Mouse (Mus musculus) lung, embryonic 14.5 days (tissue): ENCODE results near the gene Erg28. TPM values are rescaled to one million over a fixed set of nuclear protein-coding genes. Genes with fewer than 3 reads are reported as not detected.

Experiments used
- ATAC-seq: fragments of 200-750 bp; cut with Nextera tagmentation; 2 replicates; pipeline ENCODE4 v1.8.0; 2017; ENCODE audit warnings: mild to moderate bottlenecking, moderate TSS enrichment, moderate library complexity; ENCODE audit not compliant: insufficient read depth
- DNase-seq: peaks from one replicate; pipeline ENCODE4 v3.0.0-alpha.2; 2015
- H3K27ac ChIP-seq: fragments of 300-500 bp; sonication (generic); 2 replicates; pipeline ENCODE4 v1.5.1; 2014; ENCODE audit warnings: low read depth, mild to moderate bottlenecking, moderate library complexity
- H3K27me3 ChIP-seq: fragments of 300-500 bp; sonication (generic); 2 replicates; pipeline ENCODE4 v1.6.1; 2014; ENCODE audit warnings: low read length, control low read depth; ENCODE audit not compliant: insufficient read depth
- H3K36me3 ChIP-seq: fragments of 300-500 bp; sonication (generic); 2 replicates; pipeline ENCODE4 v1.6.1; 2014; ENCODE audit warnings: control low read depth; ENCODE audit not compliant: insufficient read depth
- H3K4me1 ChIP-seq: fragments of 300-500 bp; sonication (generic); 2 replicates; pipeline ENCODE4 v1.6.1; 2014; ENCODE audit warnings: antibody characterized with exemption, control low read depth; ENCODE audit not compliant: insufficient read depth
- H3K4me2 ChIP-seq: fragments of 300-500 bp; sonication (generic); 2 replicates; pipeline ENCODE4 v1.6.1; 2014; ENCODE audit warnings: mild to moderate bottlenecking
- H3K4me3 ChIP-seq: fragments of 300-500 bp; sonication (generic); 2 replicates; pipeline ENCODE4 v1.5.1; 2014; ENCODE audit warnings: low read depth, low read length
- H3K9ac ChIP-seq: fragments of 300-500 bp; sonication (generic); 2 replicates; pipeline ENCODE4 v1.6.1; 2014
- H3K9me3 ChIP-seq: fragments of 300-500 bp; sonication (generic); 2 replicates; pipeline ENCODE4 v1.6.1; 2016; ENCODE audit warnings: low read depth, low read length, control low read depth
- CTCF ChIP-seq: IDR thresholded peaks from 2 replicates; pipeline ENCODE4 v1.5.1; 2016; ENCODE audit warnings: antibody characterized with exemption, low read depth
- WGBS: fragments of 180-500 bp; shearing (Covaris S2); extraction: QIAGEN DNeasy Blood & Tissue Kit; methylation state at CpG from one replicate; pipeline ENCODE4 v1.1.7; 2014; 5-methylcytosine and 5-hydroxymethylcytosine counted together
- polyA plus RNA-seq: library from polyadenylated mRNA; unstranded; fragments of >200 nt; fragmentation: Nextera tagmentation; extraction: Ambion mirVana; gene quantifications from 2 replicates; pipeline ENCODE4 v1.2.1, GENCODE M21; 2014

Erg28 gene
- polyA plus RNA-seq, 1 experiment from 2014 or later = 113 TPM

GRCm38 (mm10) chr12:85859511-85860189 is 35.3 kb upstream of the Erg28 start:
- peaks cover 4% of the 10 kb centered on the region; the same call in 1 of the 2 replicates for H3K36me3 ChIP-seq
- H3K4me1 ChIP-seq = 0 out of 2 replicates have a peak, but pooled peaks cover 3% of the 10 kb centered on the region
- peak; percentile 54; the same call in 1 of the 2 replicates for ATAC-seq
- H3K9me3 ChIP-seq = no peaks in the 10 kb centered on the region
- no peak overlapping the region for H3K4me3 ChIP-seq
- TF ChIP-seq CTCF = no peak
- H3K27me3 ChIP-seq = no peaks in the 10 kb centered on the region
- H3K4me2 ChIP-seq = no peak overlapping the region
- peak overlapping the region; percentile 84 for H3K27ac ChIP-seq
- DNase-seq = peak; percentile 59
- WGBS = 29% methylated on average over 3 of the region's 3 CpGs
- H3K9ac ChIP-seq = no peak overlapping the region

- no peaks in the 10 kb centered on the region for H3K27me3 ChIP-seq
- DNase-seq (peak; percentile 74), ATAC-seq (peak; percentile 48)
Observed at GRCm38 (mm10) chr12:85859111-85859510, 34.8 kb upstream of the Erg28 start.

GRCm38 (mm10) chr12:85857300-85857699 is 33.0 kb upstream of the Erg28 start:
- no peak overlapping the region for H3K9ac ChIP-seq
- no peaks in the 10 kb centered on the region for H3K27me3 ChIP-seq
- no peak overlapping the region for H3K4me3 ChIP-seq
- DNase-seq (no peak), ATAC-seq (no peak)
- no peaks in the 10 kb centered on the region for H3K9me3 ChIP-seq
- no peak overlapping the region for H3K27ac ChIP-seq
- H3K36me3 ChIP-seq = no peaks in the 10 kb centered on the region
- 0 out of 2 replicates have a peak, but pooled peaks cover 3% of the 10 kb centered on the region for H3K4me1 ChIP-seq
- TF ChIP-seq CTCF = no peak
- H3K4me2 ChIP-seq = no peak overlapping the region
- 77% methylated on average over 7 of the region's 7 CpGs for WGBS

More at GRCm38 (mm10) chr12:85859111-85859510, 34.8 kb upstream of the Erg28 start:
- Histone ChIP-seq H3K9me3 (no peaks in the 10 kb centered on the region), H3K4me2 (no peak overlapping the region), H3K27ac (peak overlapping the region; percentile 84), H3K36me3 (peaks cover 4% of the 10 kb centered on the region; the same call in 1 of the 2 replicates), H3K4me3 (no peak overlapping the region), H3K4me1 (0 out of 2 replicates have a peak, but pooled peaks cover 3% of the 10 kb centered on the region), H3K9ac (no peak overlapping the region)
- 46% methylated on average over 3 of the region's 3 CpGs for WGBS
- no peak for TF ChIP-seq CTCF

- H3K4me1 ChIP-seq = 0 out of 2 replicates have a peak, but pooled peaks cover 3% of the 10 kb centered on the region
- H3K27me3 ChIP-seq = no peaks in the 10 kb centered on the region
- H3K4me3 ChIP-seq = no peak overlapping the region
- H3K27ac ChIP-seq = no peak overlapping the region
- 55% methylated on average over 1 of the region's 1 CpGs for WGBS
- no peak for TF ChIP-seq CTCF
- peak; percentile 70 for DNase-seq
- 0 out of 2 replicates have a peak, but pooled peaks cover 10% of the 10 kb centered on the region for H3K36me3 ChIP-seq
- no peak overlapping the region for H3K9ac ChIP-seq
- no peaks in the 10 kb centered on the region for H3K9me3 ChIP-seq
- no peak for ATAC-seq
- no peak overlapping the region for H3K4me2 ChIP-seq
Observed at GRCm38 (mm10) chr12:85854271-85854670, 29.9 kb upstream of the Erg28 start.

GRCm38 (mm10) chr12:85853836-85854235 is 29.5 kb upstream of the Erg28 start:
- DNase-seq (no peak), ATAC-seq (no peak)
- Histone ChIP-seq H3K4me2 (no peak overlapping the region), H3K4me3 (no peak overlapping the region), H3K4me1 (0 out of 2 replicates have a peak, but pooled peaks cover 3% of the 10 kb centered on the region), H3K9me3 (no peaks in the 10 kb centered on the region), H3K36me3 (0 out of 2 replicates have a peak, but pooled peaks cover 14% of the 10 kb centered on the region), H3K9ac (no peak overlapping the region), H3K27ac (no peak overlapping the region), H3K27me3 (no peaks in the 10 kb centered on the region)
- 86% methylated on average over 4 of the region's 4 CpGs for WGBS
- no peak for TF ChIP-seq CTCF

- Histone ChIP-seq H3K36me3 (peaks cover 18% of the 10 kb centered on the region; the same call in 1 of the 2 replicates), H3K27me3 (no peaks in the 10 kb centered on the region), H3K9me3 (no peaks in the 10 kb centered on the region), H3K4me2 (no peak overlapping the region), H3K27ac (no peak overlapping the region), H3K4me1 (no peaks in the 10 kb centered on the region), H3K9ac (no peak overlapping the region), H3K4me3 (no peak overlapping the region)
- WGBS = 64% methylated on average over 8 of the region's 8 CpGs
- ATAC-seq (no peak), DNase-seq (no peak)
- no peak for TF ChIP-seq CTCF
Observed at GRCm38 (mm10) chr12:85850661-85851060, 26.3 kb upstream of the Erg28 start.

GRCm38 (mm10) chr12:85848164-85848958 is 24.0 kb upstream of the Erg28 start:
- Histone ChIP-seq H3K27ac (no peak overlapping the region), H3K4me3 (no peak overlapping the region), H3K9ac (no peak overlapping the region), H3K27me3 (no peaks in the 10 kb centered on the region), H3K4me2 (no peak overlapping the region), H3K36me3 (peaks cover 23% of the 10 kb centered on the region), H3K4me1 (no peaks in the 10 kb centered on the region), H3K9me3 (no peaks in the 10 kb centered on the region)
- 70% methylated on average over 7 of the region's 7 CpGs for WGBS
- peak; percentile 76 for TF ChIP-seq CTCF
- DNase-seq (peak; percentile 75), ATAC-seq (peak; percentile 84)
